Mouse (Mus musculus) lung, adult 2 months (tissue): ENCODE data around the gene Slc39a2.

Experiments
- CTCF ChIP-seq: fragments of 200-500 bp; IDR thresholded peaks from 2 replicates; pipeline ENCODE4 v1.5.1; 2011; ENCODE audit warnings: mild to moderate bottlenecking, low read length, control low read depth; ENCODE audit not compliant: insufficient read depth
- POLR2A ChIP-seq: fragments of 200-500 bp; IDR thresholded peaks from 2 replicates; pipeline ENCODE4 v1.6.1; 2011; ENCODE audit warnings: low read depth, mild to moderate bottlenecking, control low read depth, low read length, borderline replicate concordance; ENCODE audit errors: extremely low read depth

DNA sequence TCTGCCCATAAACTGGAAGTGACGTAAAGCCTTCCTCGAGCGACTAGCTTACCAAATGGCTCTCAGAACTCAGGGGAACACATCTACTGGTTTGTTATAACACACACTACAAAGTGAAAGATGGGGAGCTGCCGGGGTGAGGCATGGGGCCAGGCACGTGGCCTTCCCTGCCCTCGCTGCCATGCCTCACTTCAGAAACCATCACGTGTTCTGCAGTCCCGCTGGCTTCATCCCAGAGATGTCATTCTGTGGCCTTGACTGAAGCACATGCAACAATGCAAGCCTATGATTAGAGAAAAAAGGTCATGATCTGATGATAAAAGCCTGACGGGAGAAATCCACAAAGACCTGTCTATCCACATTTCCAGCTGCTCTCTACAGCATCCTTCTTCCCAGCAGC lies 20.9 kb upstream of the Slc39a2 start:
- TF ChIP-seq CTCF (no peak), POLR2A (no peak)
